Mouse (Mus musculus) bone marrow macrophage, adult 2 months (primary cell): ENCODE measurements around the gene Fam168b.

Experiments
- CTCF ChIP-seq: IDR thresholded peaks from 2 replicates; pipeline ENCODE4 v1.5.1; 2012; ENCODE audit warnings: low read depth, mild to moderate bottlenecking, low read length, moderate library complexity
- POLR2A ChIP-seq: IDR thresholded peaks from 2 replicates; pipeline ENCODE4 v1.6.1; 2012; ENCODE audit warnings: mild to moderate bottlenecking, low read depth, low read length, borderline replicate concordance

GRCm38 (mm10) chr1:34858671-34859070 is 15.8 kb upstream of the Fam168b start:
- TF ChIP-seq POLR2A (no peak), CTCF (no peak)
